Mouse (Mus musculus) cerebellum, adult 11 months (tissue): ENCODE measurements around the gene Gjb6.

ENCODE experiments used
- DNase-seq: peaks from one replicate; pipeline ENCODE4 v3.0.0; 2022

Gjb6 gene

DNA sequence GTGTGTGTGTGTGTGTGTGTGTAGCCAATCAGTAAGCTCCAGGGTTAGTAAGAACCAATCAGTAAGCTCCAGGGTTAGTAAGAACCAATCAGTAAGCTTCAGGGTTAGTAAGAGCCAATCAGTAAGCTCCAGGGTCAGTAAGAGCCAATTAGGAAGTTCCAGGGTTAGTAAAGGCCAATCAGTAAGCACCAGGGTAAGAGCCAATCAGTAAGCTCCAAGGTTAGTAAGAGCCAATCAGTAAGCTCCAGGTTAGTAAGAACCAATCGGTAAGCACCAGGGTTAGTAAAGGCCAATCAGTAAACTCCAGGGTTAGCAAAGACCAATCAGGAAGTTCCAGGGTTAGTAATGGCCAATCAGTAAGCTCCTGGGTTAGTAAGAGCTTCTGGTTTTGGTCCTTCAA, 50.5 kb downstream of the Gjb6 start:
- DNase-seq, result no peak

DNA sequence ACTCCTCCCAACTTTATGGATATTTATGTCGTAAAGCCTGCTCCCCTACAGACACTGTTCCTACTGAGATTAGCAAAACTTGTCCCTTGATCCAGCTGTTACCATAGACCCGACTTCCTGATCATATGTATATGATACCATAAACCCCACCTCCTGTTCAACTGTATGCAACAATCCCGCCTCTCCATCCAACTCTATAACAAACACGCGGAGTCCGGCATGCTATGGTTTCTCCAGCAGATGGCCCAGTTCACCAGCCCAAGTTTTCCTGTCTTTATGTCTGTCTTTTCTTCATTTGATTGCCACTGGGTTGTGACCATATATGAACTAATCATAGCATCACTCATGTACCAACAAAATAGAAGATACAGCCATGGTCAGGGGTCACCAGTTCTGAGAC, 57.9 kb downstream of the Gjb6 start:
- DNase-seq, result no peak
